Mouse (Mus musculus): ENCODE results near the gene Chrne. TPM values are rescaled to one million over a fixed set of nuclear protein-coding genes. Genes with fewer than 3 reads are reported as not detected.

Gene Chrne
- not detected for polyA plus RNA-seq (2014; fragmentation: Illumina TruSeq; extraction: RNeasy Lipid Tissue Mini Kit (QIAGEN cat#74804); ENCODE audit: low read depth, low replicate concordance)

GRCm38 (mm10) chr11:70619101-70619500 is at the start of gene Chrne:
Gene Chrne (minus strand): TSS chr11:70619216.

GRCm38 (mm10) chr11:70656964-70657363 is 37.9 kb upstream of the Chrne start, which contains the start of gene Eno3:
Gene Eno3 (plus strand): TSS chr11:70657202.

GRCm38 (mm10) chr11:70654198-70654922 is 35.3 kb upstream of the Chrne start, which contains the start of gene Pfn1:
Gene Pfn1 (minus strand): TSS chr11:70654644.

DNA sequence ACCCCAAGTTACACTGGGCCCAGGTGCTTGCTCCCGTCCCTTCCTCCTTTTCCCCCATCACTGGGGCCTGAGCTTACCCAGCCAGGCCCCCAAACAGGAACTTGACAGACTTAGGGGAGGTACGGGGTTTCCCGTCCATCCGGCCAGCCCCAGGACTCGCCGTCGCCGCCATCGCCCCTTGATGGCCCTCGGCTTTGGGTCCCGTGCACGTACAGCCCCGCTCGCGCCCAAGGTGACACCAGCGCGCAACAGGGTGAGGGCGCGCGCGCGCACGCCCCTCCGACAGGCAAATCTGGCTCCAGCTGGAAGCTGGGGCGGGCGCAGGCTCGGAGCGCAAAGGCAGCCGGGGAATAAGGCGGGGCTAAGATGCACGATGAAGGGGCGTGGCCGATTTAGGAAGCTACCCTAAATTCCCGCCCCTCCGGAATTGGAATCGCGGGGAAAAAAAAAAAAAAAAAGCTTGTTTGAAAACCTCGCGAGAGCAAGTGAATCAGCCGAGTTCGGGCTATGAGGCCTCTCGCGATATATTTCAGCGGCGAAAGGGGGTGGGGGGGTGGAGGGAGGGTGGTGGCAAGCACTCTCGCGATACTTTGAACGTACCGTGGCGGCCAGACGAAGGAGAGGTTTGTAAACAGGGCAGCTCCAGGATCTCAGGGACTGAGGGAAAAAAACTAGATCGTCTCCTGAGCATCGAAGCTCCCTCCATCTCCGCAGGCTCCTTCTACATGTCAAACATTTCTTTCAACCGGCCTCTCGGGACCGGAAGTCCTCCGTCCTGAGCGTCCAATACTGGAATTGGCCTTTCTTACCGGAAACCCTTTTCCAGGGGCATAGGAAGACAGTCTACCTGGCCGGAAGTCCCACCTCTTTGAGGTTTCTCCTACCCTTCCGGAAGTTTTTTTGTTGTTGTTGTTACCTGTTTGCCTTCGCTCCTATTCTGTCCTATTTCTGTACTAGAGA is 28.0 kb upstream of the Chrne start, which contains the start of the genes Rnf167 and Slc25a11:
Gene Rnf167, plus strand, starts transcription at position 545 of the 960 bp plus-strand sequence.
Gene Slc25a11, minus strand, starts transcription at position 789 of the 960 bp plus-strand sequence.

DNA sequence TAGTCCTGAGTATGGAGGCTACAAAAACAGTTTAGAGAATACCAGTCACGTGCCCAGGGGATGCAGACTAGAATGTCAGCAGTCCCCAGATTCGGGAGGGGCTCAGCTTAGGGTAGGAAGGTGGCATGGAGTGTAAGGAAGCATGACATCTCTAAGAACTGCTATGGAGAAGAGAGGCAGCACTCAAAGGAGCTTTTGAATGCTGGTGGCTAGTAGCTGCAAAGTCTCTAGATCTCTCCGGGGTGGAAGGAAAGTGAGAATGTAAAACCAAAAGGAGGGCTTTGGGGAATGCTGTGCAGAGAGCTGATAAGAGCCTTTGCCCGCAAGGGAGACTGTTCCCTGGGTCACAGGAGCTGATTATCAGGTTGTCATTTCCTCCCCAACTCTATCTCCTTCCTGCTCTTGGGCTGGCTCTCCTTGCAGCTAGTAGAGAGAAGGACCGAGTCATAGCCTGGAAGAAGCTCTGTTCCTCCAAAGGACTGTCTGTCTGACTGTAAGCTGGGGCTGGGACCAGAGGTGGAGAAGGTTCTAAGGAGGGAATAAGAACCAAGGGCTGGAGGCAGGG is 19.8 kb upstream of the Chrne start, which contains the start of gene Gp1ba:
Gene Gp1ba, plus strand, starts transcription at position 409 of the 565 bp plus-strand sequence.

GRCm38 (mm10) chr11:70615516-70616093 is 3.4 kb downstream of the Chrne start, which contains the start of gene 4930544D05Rik:
Gene 4930544D05Rik (plus strand): TSS chr11:70615848.

Other genes starting within 250 kb of the Chrne start
- gene Pelp1, start 209.2 kb downstream of the Chrne start, polyA plus RNA-seq (2014; fragmentation: Illumina TruSeq; extraction: RNeasy Lipid Tissue Mini Kit (QIAGEN cat#74804); ENCODE audit: low read depth, low replicate concordance): 1.6 TPM
- gene Arrb2, start 186.6 kb downstream of the Chrne start, polyA plus RNA-seq (2014; fragmentation: Illumina TruSeq; extraction: RNeasy Lipid Tissue Mini Kit (QIAGEN cat#74804); ENCODE audit: low read depth, low replicate concordance): 1.6 TPM
- gene Med11, start 167.3 kb downstream of the Chrne start, polyA plus RNA-seq (2014; fragmentation: Illumina TruSeq; extraction: RNeasy Lipid Tissue Mini Kit (QIAGEN cat#74804); ENCODE audit: low read depth, low replicate concordance): 4.3 TPM
- 0.82 TPM for gene Zmynd15, start 159.8 kb downstream of the Chrne start, polyA plus RNA-seq (2014; fragmentation: Illumina TruSeq; extraction: RNeasy Lipid Tissue Mini Kit (QIAGEN cat#74804); ENCODE audit: low read depth, low replicate concordance)
- gene Cxcl16, start 159.2 kb downstream of the Chrne start, polyA plus RNA-seq (2014; fragmentation: Illumina TruSeq; extraction: RNeasy Lipid Tissue Mini Kit (QIAGEN cat#74804); ENCODE audit: low read depth, low replicate concordance): 4.2 TPM
- gene Tm4sf5, start 114.0 kb downstream of the Chrne start, polyA plus RNA-seq (2014; fragmentation: Illumina TruSeq; extraction: RNeasy Lipid Tissue Mini Kit (QIAGEN cat#74804); ENCODE audit: low read depth, low replicate concordance): not detected
- gene Vmo1, start 104.6 kb downstream of the Chrne start, polyA plus RNA-seq (2014; fragmentation: Illumina TruSeq; extraction: RNeasy Lipid Tissue Mini Kit (QIAGEN cat#74804); ENCODE audit: low read depth, low replicate concordance): 0.93 TPM
- gene Gltpd2, start 100.0 kb downstream of the Chrne start, polyA plus RNA-seq (2014; fragmentation: Illumina TruSeq; extraction: RNeasy Lipid Tissue Mini Kit (QIAGEN cat#74804); ENCODE audit: low read depth, low replicate concordance): 3.8 TPM
- 26.5 TPM for gene Psmb6, start 93.8 kb downstream of the Chrne start, polyA plus RNA-seq (2014; fragmentation: Illumina TruSeq; extraction: RNeasy Lipid Tissue Mini Kit (QIAGEN cat#74804); ENCODE audit: low read depth, low replicate concordance)
- gene Gm40193, start 86.3 kb downstream of the Chrne start, polyA plus RNA-seq (2014; fragmentation: Illumina TruSeq; extraction: RNeasy Lipid Tissue Mini Kit (QIAGEN cat#74804); ENCODE audit: low read depth, low replicate concordance): not detected
- 1.1 TPM for gene Pld2, start 79.2 kb downstream of the Chrne start, polyA plus RNA-seq (2014; fragmentation: Illumina TruSeq; extraction: RNeasy Lipid Tissue Mini Kit (QIAGEN cat#74804); ENCODE audit: low read depth, low replicate concordance)
- gene Mink1, start 56.3 kb downstream of the Chrne start, polyA plus RNA-seq (2014; fragmentation: Illumina TruSeq; extraction: RNeasy Lipid Tissue Mini Kit (QIAGEN cat#74804); ENCODE audit: low read depth, low replicate concordance): 3.7 TPM
- not detected for gene 4930544D05Rik, start 3.4 kb downstream of the Chrne start, polyA plus RNA-seq (2014; fragmentation: Illumina TruSeq; extraction: RNeasy Lipid Tissue Mini Kit (QIAGEN cat#74804); ENCODE audit: low read depth, low replicate concordance)
- gene Gp1ba, start 19.9 kb upstream of the Chrne start, polyA plus RNA-seq (2014; fragmentation: Illumina TruSeq; extraction: RNeasy Lipid Tissue Mini Kit (QIAGEN cat#74804); ENCODE audit: low read depth, low replicate concordance): not detected
- gene Rnf167, start 28.0 kb upstream of the Chrne start, polyA plus RNA-seq (2014; fragmentation: Illumina TruSeq; extraction: RNeasy Lipid Tissue Mini Kit (QIAGEN cat#74804); ENCODE audit: low read depth, low replicate concordance): 21.5 TPM
- gene Slc25a11, start 28.3 kb upstream of the Chrne start, polyA plus RNA-seq (2014; fragmentation: Illumina TruSeq; extraction: RNeasy Lipid Tissue Mini Kit (QIAGEN cat#74804); ENCODE audit: low read depth, low replicate concordance): 29.8 TPM
- gene Pfn1, start 35.4 kb upstream of the Chrne start, polyA plus RNA-seq (2014; fragmentation: Illumina TruSeq; extraction: RNeasy Lipid Tissue Mini Kit (QIAGEN cat#74804); ENCODE audit: low read depth, low replicate concordance): 88.5 TPM
- gene Eno3, start 38.0 kb upstream of the Chrne start, polyA plus RNA-seq (2014; fragmentation: Illumina TruSeq; extraction: RNeasy Lipid Tissue Mini Kit (QIAGEN cat#74804); ENCODE audit: low read depth, low replicate concordance): 0.37 TPM
- gene Spag7, start 50.2 kb upstream of the Chrne start, polyA plus RNA-seq (2014; fragmentation: Illumina TruSeq; extraction: RNeasy Lipid Tissue Mini Kit (QIAGEN cat#74804); ENCODE audit: low read depth, low replicate concordance): 18.3 TPM
- gene Camta2, start 68.9 kb upstream of the Chrne start, polyA plus RNA-seq (2014; fragmentation: Illumina TruSeq; extraction: RNeasy Lipid Tissue Mini Kit (QIAGEN cat#74804); ENCODE audit: low read depth, low replicate concordance): 0.74 TPM
- 21.2 TPM for gene Inca1, start 80.9 kb upstream of the Chrne start, polyA plus RNA-seq (2014; fragmentation: Illumina TruSeq; extraction: RNeasy Lipid Tissue Mini Kit (QIAGEN cat#74804); ENCODE audit: low read depth, low replicate concordance)
- gene Kif1c, start 81.3 kb upstream of the Chrne start, polyA plus RNA-seq (2014; fragmentation: Illumina TruSeq; extraction: RNeasy Lipid Tissue Mini Kit (QIAGEN cat#74804); ENCODE audit: low read depth, low replicate concordance): 16.3 TPM
- gene Zfp3, start 145.0 kb upstream of the Chrne start, polyA plus RNA-seq (2014; fragmentation: Illumina TruSeq; extraction: RNeasy Lipid Tissue Mini Kit (QIAGEN cat#74804); ENCODE audit: low read depth, low replicate concordance): 1.7 TPM
- 2.3 TPM for gene Scimp, start 193.4 kb upstream of the Chrne start, polyA plus RNA-seq (2014; fragmentation: Illumina TruSeq; extraction: RNeasy Lipid Tissue Mini Kit (QIAGEN cat#74804); ENCODE audit: low read depth, low replicate concordance)
- gene Rabep1, start 225.6 kb upstream of the Chrne start, polyA plus RNA-seq (2014; fragmentation: Illumina TruSeq; extraction: RNeasy Lipid Tissue Mini Kit (QIAGEN cat#74804); ENCODE audit: low read depth, low replicate concordance): 50.6 TPM